In the genomic region with DNA sequence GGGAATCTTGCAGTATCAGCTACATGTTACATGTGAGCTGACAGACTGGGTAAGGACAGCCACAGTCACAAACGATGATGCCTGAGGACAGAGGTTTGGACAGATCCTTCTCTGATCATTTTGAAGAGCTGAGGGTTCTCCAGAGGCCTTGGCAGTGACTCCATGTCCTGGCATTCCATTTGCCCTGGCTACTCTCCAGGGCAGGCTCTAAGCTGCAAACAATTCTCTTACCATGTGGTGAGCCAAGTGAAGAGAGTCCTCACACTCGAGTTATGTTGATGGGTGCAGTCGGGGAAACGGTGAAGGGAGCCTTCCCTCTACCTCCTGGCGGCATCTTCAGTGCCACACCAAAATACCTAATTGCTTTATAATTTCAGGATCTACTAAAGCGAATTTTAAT, we compare ENCODE assay signal across 11 mouse cellular contexts.
A peak's percentile ranks its signal among the peaks of the same experiment; 100 is the strongest.
DNase-seq lines count a peak whose midpoint lies in the region; ATAC-seq lines count a peak whose summit lies in the region.
"Had no signal": no experiment of that assay in that cellular context is flagged by ENCODE, and none has a peak within 500 bp of the region (broad histone marks: within the 10 kb centered on the region; RNA-seq: fewer than 3 reads in every experiment).

No protein-coding gene starts in this region.

- H3K4me2 ChIP-seq in heart, embryonic 11.5 days, result no peak overlapping the region
- no peak overlapping the region for H3K4me2 ChIP-seq in midbrain, embryonic 16.5 days (ENCODE audit: low read length)
- H3K4me2 ChIP-seq in midbrain, embryonic 14.5 days (ENCODE audit: low read length), result no peak overlapping the region

- WGBS in heart, embryonic 11.5 days (ENCODE audit: insufficient replicate concordance), result 85% methylated on average over 6 of the region's 6 CpGs
- WGBS in midbrain, embryonic 16.5 days, result 74% methylated on average over 6 of the region's 6 CpGs
- WGBS in midbrain, embryonic 14.5 days, result 72% methylated on average over 6 of the region's 6 CpGs

- no peaks in the 10 kb centered on the region for H3K36me3 ChIP-seq in heart, embryonic 11.5 days (ENCODE audit: control insufficient read depth, insufficient read depth, low read length)
- H3K36me3 ChIP-seq in midbrain, embryonic 16.5 days (ENCODE audit: control insufficient read depth, insufficient read depth, low read length), result no peaks in the 10 kb centered on the region
- no peaks in the 10 kb centered on the region for H3K36me3 ChIP-seq in midbrain, embryonic 14.5 days (ENCODE audit: control insufficient read depth, insufficient read depth, low read length)

- H3K9me3 ChIP-seq in heart, embryonic 11.5 days (replicated peaks; ENCODE audit: control insufficient read depth, low read length), result no peaks in the 10 kb centered on the region
- H3K9me3 ChIP-seq in midbrain, embryonic 16.5 days (replicated peaks; ENCODE audit: control insufficient read depth, low read length, poor library complexity, severe bottlenecking), result no peaks in the 10 kb centered on the region
- H3K9me3 ChIP-seq in midbrain, embryonic 14.5 days (ENCODE audit: control insufficient read depth, low read length), result no peaks in the 10 kb centered on the region

- DNase-seq in heart, adult 11 months, result peak; percentile 92
- DNase-seq in midbrain, embryonic 14.5 days, result no peak
- DNase-seq in gastrocnemius, postnatal 10 days, result peak; percentile 28
- peak; percentile 25 for DNase-seq in lung, postnatal 36 days
- DNase-seq in natural killer cell, adult 2 months (ENCODE audit: low spot score in 2 of 2), result no peak
- no peak for DNase-seq in spleen, postnatal 10 days (ENCODE audit: low spot score in 2 of 2)

- H3K27me3 ChIP-seq in heart, embryonic 11.5 days (ENCODE audit: control insufficient read depth, insufficient read depth, low read length), result no peaks in the 10 kb centered on the region
- H3K27me3 ChIP-seq in midbrain, embryonic 16.5 days (ENCODE audit: control insufficient read depth, insufficient read depth, low read depth, low read length), result no peaks in the 10 kb centered on the region
- no peaks in the 10 kb centered on the region for H3K27me3 ChIP-seq in midbrain, embryonic 14.5 days (ENCODE audit: control insufficient read depth, insufficient read depth, low read length)
- H3K27me3 ChIP-seq: CH12.LX had no signal

- no peaks in the 10 kb centered on the region for H3K4me1 ChIP-seq in heart, embryonic 11.5 days (ENCODE audit: control insufficient read depth, insufficient read depth, low read length)
- no peaks in the 10 kb centered on the region for H3K4me1 ChIP-seq in midbrain, embryonic 16.5 days (ENCODE audit: control insufficient read depth, insufficient read depth, low read length)
- 0 out of 2 replicates have a peak, but pooled peaks cover 6% of the 10 kb centered on the region for H3K4me1 ChIP-seq in midbrain, embryonic 14.5 days (ENCODE audit: control insufficient read depth, insufficient read depth, low read length)

- no peak overlapping the region for H3K9ac ChIP-seq in heart, embryonic 11.5 days (ENCODE audit: low read depth, low read length)
- H3K9ac ChIP-seq in midbrain, embryonic 16.5 days (ENCODE audit: low read depth, low read length), result 0 out of 2 replicates have a peak overlapping the region, but pooled peaks have one; percentile 35
- no peak overlapping the region for H3K9ac ChIP-seq in midbrain, embryonic 14.5 days (replicated peaks; ENCODE audit: low read length)

- no peak overlapping the region for H3K27ac ChIP-seq in heart, embryonic 11.5 days (ENCODE audit: low read depth, low read length)
- H3K27ac ChIP-seq in midbrain, embryonic 16.5 days (ENCODE audit: low read length), result no peak overlapping the region
- H3K27ac ChIP-seq in midbrain, embryonic 14.5 days (replicated peaks; ENCODE audit: low read depth, low read length), result no peak overlapping the region

- H3K4me3 ChIP-seq in heart, embryonic 11.5 days (ENCODE audit: low read depth, low read length), result no peak overlapping the region
- no peak overlapping the region for H3K4me3 ChIP-seq in midbrain, embryonic 16.5 days (ENCODE audit: low read depth, low read length)
- H3K4me3 ChIP-seq in midbrain, embryonic 14.5 days (replicated peaks; ENCODE audit: low read depth, low read length), result no peak overlapping the region

- ATAC-seq in heart, embryonic 11.5 days (replicated peaks; ENCODE audit: insufficient number of reproducible peaks, low FRiP score, low TSS enrichment), result no peak
- ATAC-seq in midbrain, embryonic 16.5 days, result no peak
- no peak for ATAC-seq in midbrain, embryonic 14.5 days (ENCODE audit: low FRiP score, low TSS enrichment)
- ATAC-seq: forebrain, embryonic 16.5 days; inflammation-experienced regulatory T-cells, adult 6 months had no signal

Comparison
In these comparisons a context has a peak if more than half of its experiments do, and no peak if none do; other contexts are left out.
1. DNase-seq: peak in heart, adult 11 months (single experiment), gastrocnemius, postnatal 10 days (single experiment) and lung, postnatal 36 days (single experiment); none in midbrain, embryonic 14.5 days (single experiment), natural killer cell, adult 2 months (0 of 2) and spleen, postnatal 10 days (0 of 2).